Mouse (Mus musculus) heart, embryonic 14.5 days (tissue): ENCODE measurements at regions not wholly inside any gene's neighbourhood (a gene's known extent, or its start where the extent isn't known, plus 50 kb on each side); places are given as distances from the start of the nearest gene placed in this dataset.

Source experiments
- ATAC-seq: fragments of 200-750 bp; cut with Nextera tagmentation; 2 replicates; pipeline ENCODE4 v1.8.0; 2017; ENCODE audit warnings: low read depth, moderate TSS enrichment; ENCODE audit not compliant: insufficient number of reproducible peaks, insufficient read depth, low FRiP score
- H3K27ac ChIP-seq, 2 experiments: fragments of 200-500 bp in 1 of 2; fragments of 300-500 bp in 1 of 2; sonication (generic) in 1 of 2; replicated peaks in 1 of 2; 2 replicates each; pipeline ENCODE4 v1.5.1; 2012 to 2014; ENCODE audit warnings: low read depth in 2 of 2, low read length in 2 of 2, control low read depth in 1 of 2, mild to moderate bottlenecking in 1 of 2, mixed read lengths in 1 of 2; ENCODE audit not compliant: control insufficient read depth in 1 of 2, insufficient read depth in 1 of 2
- H3K27me3 ChIP-seq: fragments of 300-500 bp; sonication (generic); 2 replicates; pipeline ENCODE4 v1.6.1; 2014; ENCODE audit warnings: mild to moderate bottlenecking, low read length, control low read depth; ENCODE audit not compliant: control insufficient read depth, insufficient read depth
- H3K36me3 ChIP-seq: fragments of 300-500 bp; sonication (generic); 2 replicates; pipeline ENCODE4 v1.6.1; 2014; ENCODE audit warnings: mild to moderate bottlenecking, control low read depth, low read length, mixed read lengths; ENCODE audit not compliant: control insufficient read depth, insufficient read depth
- H3K4me1 ChIP-seq, 2 experiments: fragments of 200-500 bp in 1 of 2; fragments of 300-500 bp in 1 of 2; sonication (generic) in 1 of 2; 2 replicates each; pipeline ENCODE4 v1.6.1; 2012 to 2014; ENCODE audit warnings: low read length in 2 of 2, control low read depth in 1 of 2, mixed read lengths in 1 of 2; ENCODE audit not compliant: control insufficient read depth in 2 of 2, insufficient read depth in 2 of 2
- H3K4me2 ChIP-seq: fragments of 300-500 bp; sonication (generic); 2 replicates; pipeline ENCODE4 v1.6.1; 2014; ENCODE audit warnings: mild to moderate bottlenecking, low read length
- H3K4me3 ChIP-seq, 2 experiments: fragments of 200-500 bp in 1 of 2; fragments of 300-500 bp in 1 of 2; sonication (generic) in 1 of 2; 2 replicates each; pipeline ENCODE4 v1.5.1; 2012 to 2014; ENCODE audit warnings: low read length in 2 of 2, mild to moderate bottlenecking in 2 of 2, control low read depth in 1 of 2, low read depth in 1 of 2, moderate library complexity in 1 of 2; ENCODE audit not compliant: control insufficient read depth in 1 of 2, insufficient read depth in 1 of 2
- H3K9ac ChIP-seq: fragments of 300-500 bp; sonication (generic); 2 replicates; pipeline ENCODE4 v1.6.1; 2014; ENCODE audit warnings: mild to moderate bottlenecking, low read length
- H3K9me3 ChIP-seq: fragments of 300-500 bp; sonication (generic); 2 replicates; pipeline ENCODE4 v1.6.1; 2016; ENCODE audit warnings: low read length, control low read depth; ENCODE audit not compliant: control insufficient read depth
- WGBS: fragments of 180-500 bp; shearing (Covaris S2); extraction: QIAGEN DNeasy Blood & Tissue Kit; methylation state at CpG from one replicate; pipeline ENCODE4 v1.1.7; 2014; 5-methylcytosine and 5-hydroxymethylcytosine counted together

DNA sequence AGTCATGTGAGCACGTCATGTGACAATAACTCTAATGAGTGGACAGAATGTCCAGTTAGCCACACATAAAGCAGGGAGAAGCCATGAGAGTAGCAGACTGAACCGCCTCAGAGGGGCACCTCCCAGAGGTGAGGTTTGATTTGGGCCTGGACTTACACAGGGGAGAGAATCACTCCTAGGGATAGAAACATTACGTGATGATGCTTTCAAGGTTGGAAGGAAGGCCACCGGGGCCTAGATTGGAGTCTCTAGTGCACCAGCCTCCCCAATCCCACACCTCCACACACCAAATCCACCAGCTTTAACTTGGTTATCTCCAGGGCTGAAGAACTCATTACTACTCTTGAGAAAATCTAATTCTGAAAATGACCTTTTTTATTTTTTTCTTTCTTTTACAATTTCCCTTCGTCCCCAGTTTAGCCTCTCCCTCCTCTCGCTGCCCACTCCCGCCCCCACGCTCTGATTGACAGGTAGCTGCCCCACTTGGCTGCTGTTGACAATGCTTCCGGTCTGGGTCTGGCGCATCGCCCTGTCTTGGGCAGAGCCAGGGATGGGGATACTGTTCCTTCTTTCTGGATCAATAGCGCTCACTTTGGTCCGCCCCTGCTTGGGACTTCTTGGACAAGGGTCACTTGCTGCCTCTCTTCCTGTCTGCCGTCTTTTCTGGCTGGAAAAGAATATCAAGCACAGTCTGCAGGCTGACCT is 87.8 kb upstream of the Mvb12b start:
- Histone ChIP-seq H3K27ac (no peak overlapping the region), H3K4me1 (no peaks in the 10 kb centered on the region), H3K36me3 (no peaks in the 10 kb centered on the region), H3K27me3 (peaks cover 3% of the 10 kb centered on the region; the same call in 1 of the 2 replicates), H3K4me3 (no peak overlapping the region), H3K9me3 (peaks cover 3% of the 10 kb centered on the region; the same call in 1 of the 2 replicates), H3K9ac (no peak overlapping the region), H3K4me2 (peak overlapping the region; percentile 32; the same call in 1 of the 2 replicates)
- no peak for ATAC-seq
- 72% methylated on average over 14 of the region's 14 CpGs for WGBS

DNA sequence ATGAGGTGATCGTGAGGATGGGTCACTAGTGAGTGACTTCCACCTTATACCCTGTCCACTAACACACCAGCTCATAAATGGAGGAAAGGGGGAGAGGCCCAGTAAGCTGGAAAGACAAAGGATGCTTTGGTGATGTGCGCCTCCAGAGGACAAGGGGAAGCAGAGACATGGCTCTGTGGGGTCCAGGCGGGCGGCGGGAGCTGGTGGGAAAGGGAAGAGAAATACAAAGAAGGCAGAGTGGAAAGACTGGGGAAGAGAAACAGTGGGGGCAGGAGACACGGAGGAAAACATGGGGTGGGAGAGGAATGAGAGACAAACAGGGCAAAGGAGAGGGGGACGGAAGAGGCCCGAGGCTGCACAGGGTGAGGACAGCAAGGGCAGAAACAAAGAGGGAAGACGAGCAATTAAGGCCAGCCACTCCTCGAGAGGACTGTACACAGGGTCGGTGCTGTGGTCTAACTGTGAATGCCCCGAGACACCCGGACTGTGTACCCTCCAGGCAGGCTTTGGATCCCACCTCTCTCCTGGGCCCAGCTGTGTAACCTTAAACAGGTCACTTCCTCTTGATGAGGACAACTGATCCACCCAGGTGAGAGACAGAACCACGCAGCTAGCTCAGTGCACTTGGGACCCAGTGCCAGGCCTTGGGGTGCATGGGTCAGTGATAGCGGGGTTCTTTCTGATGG is 87.1 kb upstream of the Mvb12b start:
- peaks cover 7% of the 10 kb centered on the region; the same call in 1 of the 2 replicates for H3K9me3 ChIP-seq
- H3K36me3 ChIP-seq: no peaks in the 10 kb centered on the region
- H3K9ac ChIP-seq: no peak overlapping the region
- peaks cover 3% of the 10 kb centered on the region; the same call in 1 of the 2 replicates for H3K27me3 ChIP-seq
- H3K27ac ChIP-seq: no peak overlapping the region
- H3K4me3 ChIP-seq: no peak overlapping the region
- ATAC-seq: no peak
- 79% methylated on average over 15 of the region's 15 CpGs for WGBS
- no peaks in the 10 kb centered on the region for H3K4me1 ChIP-seq
- no peak overlapping the region for H3K4me2 ChIP-seq

- H3K4me1 ChIP-seq: no peaks in the 10 kb centered on the region
- H3K4me2 ChIP-seq: no peak overlapping the region
- peaks cover 6% of the 10 kb centered on the region; the same call in 1 of the 2 replicates for H3K27me3 ChIP-seq
- WGBS: 85% methylated on average over 3 of the region's 3 CpGs
- H3K9ac ChIP-seq: no peak overlapping the region
- no peak overlapping the region for H3K27ac ChIP-seq
- ATAC-seq: no peak
- H3K36me3 ChIP-seq: no peaks in the 10 kb centered on the region
- H3K4me3 ChIP-seq: no peak overlapping the region
- H3K9me3 ChIP-seq: peaks cover 7% of the 10 kb centered on the region; the same call in 1 of the 2 replicates
Observed at GRCm38 (mm10) chr2:33974031-33974430, 86.3 kb upstream of the Mvb12b start.

- Histone ChIP-seq H3K27ac (no peak overlapping the region), H3K36me3 (no peaks in the 10 kb centered on the region), H3K9ac (no peak overlapping the region), H3K9me3 (peaks cover 7% of the 10 kb centered on the region; the same call in 1 of the 2 replicates), H3K4me3 (no peak overlapping the region), H3K4me2 (no peak overlapping the region), H3K4me1 (no peaks in the 10 kb centered on the region), H3K27me3 (peaks cover 7% of the 10 kb centered on the region; the same call in 1 of the 2 replicates)
- peak; percentile 42 for ATAC-seq
- 72% methylated on average over 4 of the region's 4 CpGs for WGBS
Observed at GRCm38 (mm10) chr2:33973213-33973834, 85.6 kb upstream of the Mvb12b start.

DNA sequence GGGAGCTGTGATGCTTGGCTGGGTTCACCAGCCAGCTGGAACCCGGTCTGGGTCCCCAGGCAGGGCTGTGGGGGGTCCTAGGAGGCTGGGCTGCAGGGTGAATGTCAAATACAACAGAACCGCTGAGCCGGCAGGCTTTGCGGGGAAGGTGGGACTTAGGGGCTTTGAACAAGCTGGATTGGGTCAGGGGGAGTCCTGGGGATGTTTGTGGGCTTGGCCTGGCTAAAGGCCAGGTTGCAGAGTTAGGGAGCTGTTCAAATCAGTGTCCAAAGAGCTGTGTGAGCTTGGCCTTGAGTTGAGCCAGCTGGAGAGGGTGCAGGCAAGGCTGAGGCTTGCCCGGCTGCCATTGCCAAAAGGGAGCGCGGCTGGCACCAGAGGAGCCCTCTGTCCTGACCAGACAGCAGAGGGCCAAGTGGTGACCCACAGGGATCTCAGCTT is 79.3 kb upstream of the Mvb12b start:
- peaks cover 7% of the 10 kb centered on the region; the same call in 1 of the 2 replicates for H3K9me3 ChIP-seq
- peaks cover 5 to 13% of the 10 kb centered on the region in 2 experiments; a peak in 2 of 4 replicates for H3K4me1 ChIP-seq
- no peak overlapping the region for H3K27ac ChIP-seq
- ATAC-seq: no peak
- 35% methylated on average over 7 of the region's 7 CpGs for WGBS
- peak overlapping the region; percentile 52 for H3K4me2 ChIP-seq
- peak overlapping the region in 1 of 2 experiments; percentile 22; a peak in 2 of 4 replicates for H3K4me3 ChIP-seq
- H3K9ac ChIP-seq: no peak overlapping the region
- peaks cover 22% of the 10 kb centered on the region for H3K27me3 ChIP-seq
- H3K36me3 ChIP-seq: no peaks in the 10 kb centered on the region

- ATAC-seq: no peak
- Histone ChIP-seq H3K4me3 (peak overlapping the region in 1 of 2 experiments; percentile 22; a peak in 2 of 4 replicates), H3K9me3 (peaks cover 7% of the 10 kb centered on the region; the same call in 1 of the 2 replicates), H3K4me1 (peaks cover 5 to 13% of the 10 kb centered on the region in 2 experiments; a peak in 2 of 4 replicates), H3K27ac (no peak overlapping the region), H3K9ac (no peak overlapping the region), H3K4me2 (peak overlapping the region; percentile 52), H3K27me3 (peaks cover 22% of the 10 kb centered on the region), H3K36me3 (no peaks in the 10 kb centered on the region)
- 16% methylated on average over 35 of the region's 35 CpGs for WGBS
Observed at GRCm38 (mm10) chr2:33966389-33966983, 78.7 kb upstream of the Mvb12b start.

DNA sequence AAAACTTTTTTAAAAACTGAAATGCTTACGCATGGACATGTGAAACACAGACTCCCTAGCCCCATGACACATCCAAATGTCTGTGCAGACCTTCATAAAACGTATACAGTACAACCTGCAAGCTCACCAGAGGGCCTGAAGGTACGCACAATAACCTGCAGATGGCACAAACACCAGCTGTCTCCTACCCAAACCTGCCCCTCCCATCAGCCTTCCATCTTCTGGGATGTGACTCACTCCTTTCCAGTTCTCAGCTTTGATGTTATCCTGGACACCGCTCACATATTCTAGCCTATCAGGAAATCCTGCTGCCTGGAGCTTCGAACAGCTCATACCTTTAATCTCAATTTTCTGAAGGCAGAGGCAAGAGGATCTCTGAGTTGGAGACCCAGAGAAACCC is 76.3 kb upstream of the Mvb12b start:
- Histone ChIP-seq H3K4me3 (no peak overlapping the region), H3K9me3 (no peaks in the 10 kb centered on the region), H3K4me2 (no peak overlapping the region), H3K4me1 (peaks cover 5 to 13% of the 10 kb centered on the region in 2 experiments; a peak in 2 of 4 replicates), H3K36me3 (no peaks in the 10 kb centered on the region), H3K27ac (no peak overlapping the region), H3K27me3 (peaks cover 19% of the 10 kb centered on the region), H3K9ac (no peak overlapping the region)
- ATAC-seq: no peak
- WGBS: 76% methylated on average over 5 of the region's 5 CpGs
